Mouse (Mus musculus) forebrain, embryonic 10.5 days (tissue): Measurements from ENCODE around the gene Adarb2. TPM values are rescaled to one million over a fixed set of nuclear protein-coding genes. Genes with fewer than 3 reads are reported as not detected.
A peak's percentile ranks its signal among the peaks of the same experiment; 100 is the strongest.

Experiments
- DNase-seq: peaks from one replicate; pipeline ENCODE4 v3.0.0-alpha.2; 2017; ENCODE audit warnings: low spot score; ENCODE audit errors: extremely low spot score
- H3K27ac ChIP-seq: fragments of 300-500 bp; sonication (generic); 2 replicates; pipeline ENCODE4 v1.5.1; 2016; ENCODE audit warnings: mild to moderate bottlenecking
- H3K27me3 ChIP-seq: fragments of 300-500 bp; sonication (generic); 2 replicates; pipeline ENCODE4 v1.6.1; 2016; ENCODE audit warnings: mild to moderate bottlenecking; ENCODE audit not compliant: poor library complexity, severe bottlenecking
- H3K36me3 ChIP-seq: fragments of 300-500 bp; sonication (generic); replicated peaks from 2 replicates; pipeline ENCODE4 v1.6.1; 2016; ENCODE audit warnings: mild to moderate bottlenecking, moderate library complexity
- H3K4me1 ChIP-seq: fragments of 300-500 bp; sonication (generic); 2 replicates; pipeline ENCODE4 v1.6.1; 2016
- H3K4me3 ChIP-seq: fragments of 300-500 bp; sonication (generic); 2 replicates; pipeline ENCODE4 v1.5.1; 2016; ENCODE audit warnings: mild to moderate bottlenecking, moderate library complexity
- H3K9me3 ChIP-seq: fragments of 300-500 bp; sonication (generic); 2 replicates; pipeline ENCODE4 v1.6.1; 2016; ENCODE audit warnings: mild to moderate bottlenecking, moderate library complexity
- WGBS: fragments of 180-500 bp; shearing (Covaris S2); methylation state at CpG from one replicate; pipeline ENCODE4 v1.1.7; 2016; 5-methylcytosine and 5-hydroxymethylcytosine counted together
- polyA plus RNA-seq: library from polyadenylated mRNA; unstranded; fragments of >200 nt; fragmentation: Nextera tagmentation; extraction: Ambion mirVana; gene quantifications from 2 replicates; pipeline ENCODE4 v1.2.1, GENCODE M21; 2016

Adarb2 gene
- polyA plus RNA-seq, 1 experiment from 2014 or later: 2.3 TPM

DNA sequence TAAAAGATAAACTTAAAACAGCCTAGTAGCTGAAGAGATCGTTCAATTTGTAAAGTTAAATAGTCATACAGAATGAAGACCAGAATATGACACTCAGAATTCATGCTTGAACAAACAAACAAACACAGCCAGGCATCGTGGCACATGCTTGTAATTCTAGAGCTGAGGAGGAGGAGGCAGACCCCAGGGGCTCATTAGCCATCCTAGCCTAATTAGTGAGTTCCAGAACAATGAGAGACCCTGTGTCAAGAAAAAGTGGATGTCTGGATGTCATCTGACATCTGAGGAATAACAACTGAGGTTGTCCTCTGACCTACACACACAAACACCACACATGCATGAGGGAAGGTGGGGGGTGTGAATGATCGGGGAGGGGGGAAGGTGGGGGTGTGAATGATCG, 498.3 kb downstream of the Adarb2 start:
- DNase-seq: no peak
- H3K27me3 ChIP-seq: no peaks in the 10 kb centered on the region
- 63% methylated on average over 4 of the region's 4 CpGs for WGBS
- H3K4me3 ChIP-seq: no peak overlapping the region
- H3K4me1 ChIP-seq: peaks cover 9% of the 10 kb centered on the region; the same call in 1 of the 2 replicates
- H3K9me3 ChIP-seq: no peaks in the 10 kb centered on the region
- no peak overlapping the region for H3K27ac ChIP-seq
- H3K36me3 ChIP-seq: no peaks in the 10 kb centered on the region

DNA sequence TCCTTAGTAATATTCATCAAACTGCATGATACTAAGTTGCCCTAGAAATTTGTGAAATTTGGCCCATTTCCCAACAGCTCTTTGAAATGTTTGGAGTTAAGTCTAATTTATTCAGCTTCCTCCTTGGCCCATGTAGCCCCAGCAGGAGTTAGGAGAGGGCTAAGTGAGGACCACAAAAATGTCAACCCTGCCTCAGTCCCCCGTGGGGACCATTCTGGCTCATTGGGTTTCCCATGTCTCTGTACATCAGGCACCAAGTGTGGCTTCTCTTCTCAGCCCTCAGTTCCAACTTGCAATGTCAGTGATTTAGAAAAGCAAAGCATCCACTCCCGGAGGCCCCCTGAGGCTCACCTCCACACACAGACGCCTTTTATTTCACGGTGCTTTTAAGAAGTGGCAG, 502.6 kb downstream of the Adarb2 start:
- no peaks in the 10 kb centered on the region for H3K36me3 ChIP-seq
- H3K27ac ChIP-seq: no peak overlapping the region
- H3K4me1 ChIP-seq: peaks cover 9% of the 10 kb centered on the region; the same call in 1 of the 2 replicates
- WGBS: 58% methylated on average over 4 of the region's 4 CpGs
- H3K4me3 ChIP-seq: no peak overlapping the region
- no peak for DNase-seq
- H3K9me3 ChIP-seq: no peaks in the 10 kb centered on the region
- no peaks in the 10 kb centered on the region for H3K27me3 ChIP-seq

DNA sequence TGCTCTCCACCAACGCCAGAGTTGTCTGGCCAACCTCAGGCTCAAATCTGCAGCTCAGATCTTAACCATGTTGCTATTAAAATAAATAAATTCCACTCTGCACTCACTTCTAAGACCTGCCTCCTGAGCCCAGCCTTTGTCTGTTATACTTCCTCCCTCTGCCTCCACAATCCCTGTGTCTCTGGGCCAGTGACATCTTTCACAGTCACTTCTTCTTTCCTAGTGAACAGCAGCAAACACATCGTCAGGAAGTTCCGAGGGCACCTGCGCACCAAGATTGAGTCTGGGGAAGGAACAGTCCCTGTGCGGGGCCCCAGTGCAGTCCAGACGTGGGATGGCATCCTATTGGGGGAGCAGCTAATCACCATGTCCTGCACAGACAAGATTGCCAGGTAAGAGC, 510.7 kb downstream of the Adarb2 start:
- no peaks in the 10 kb centered on the region for H3K36me3 ChIP-seq
- H3K27ac ChIP-seq: no peak overlapping the region
- no peaks in the 10 kb centered on the region for H3K4me1 ChIP-seq
- no peaks in the 10 kb centered on the region for H3K27me3 ChIP-seq
- H3K4me3 ChIP-seq: no peak overlapping the region
- 92% methylated on average over 6 of the region's 6 CpGs for WGBS
- H3K9me3 ChIP-seq: no peaks in the 10 kb centered on the region
- DNase-seq: no peak

DNA sequence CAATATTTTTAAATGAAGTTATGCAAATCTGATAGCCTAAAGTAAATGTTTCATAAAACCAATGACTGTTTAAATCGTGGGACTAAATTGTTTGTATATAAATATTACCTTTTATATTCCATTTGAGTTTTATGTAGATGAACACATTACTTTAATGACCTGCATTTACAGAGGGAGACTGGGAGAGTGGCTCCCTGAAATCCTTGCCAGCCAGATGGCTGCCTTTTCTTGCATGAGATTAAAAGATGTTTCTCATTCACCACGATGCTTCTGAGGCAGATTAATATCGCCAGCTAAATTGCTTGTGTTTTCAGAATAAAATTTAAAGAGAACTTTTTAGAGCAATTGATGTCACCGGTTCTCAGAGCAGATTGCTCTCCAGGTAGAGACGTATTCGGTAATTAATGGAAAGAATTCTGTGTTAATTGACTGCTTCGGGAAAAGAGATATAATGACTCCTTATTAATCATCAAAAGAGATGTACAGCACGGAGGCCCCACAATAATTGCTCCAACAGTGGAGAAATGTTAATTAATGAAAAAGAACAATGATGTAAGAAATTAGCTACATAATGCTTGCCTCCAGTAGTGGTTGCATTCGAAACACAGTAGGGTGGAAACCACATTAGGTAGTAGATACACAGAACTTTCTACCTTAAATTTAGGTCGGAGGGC, 527.4 kb downstream of the Adarb2 start:
- Histone ChIP-seq H3K36me3 (no peaks in the 10 kb centered on the region), H3K4me3 (no peak overlapping the region), H3K4me1 (no peaks in the 10 kb centered on the region), H3K27me3 (no peaks in the 10 kb centered on the region), H3K9me3 (0 out of 2 replicates have a peak, but pooled peaks cover 3% of the 10 kb centered on the region), H3K27ac (no peak overlapping the region)
- no peak for DNase-seq
- 85% methylated on average over 10 of the region's 10 CpGs for WGBS

DNA sequence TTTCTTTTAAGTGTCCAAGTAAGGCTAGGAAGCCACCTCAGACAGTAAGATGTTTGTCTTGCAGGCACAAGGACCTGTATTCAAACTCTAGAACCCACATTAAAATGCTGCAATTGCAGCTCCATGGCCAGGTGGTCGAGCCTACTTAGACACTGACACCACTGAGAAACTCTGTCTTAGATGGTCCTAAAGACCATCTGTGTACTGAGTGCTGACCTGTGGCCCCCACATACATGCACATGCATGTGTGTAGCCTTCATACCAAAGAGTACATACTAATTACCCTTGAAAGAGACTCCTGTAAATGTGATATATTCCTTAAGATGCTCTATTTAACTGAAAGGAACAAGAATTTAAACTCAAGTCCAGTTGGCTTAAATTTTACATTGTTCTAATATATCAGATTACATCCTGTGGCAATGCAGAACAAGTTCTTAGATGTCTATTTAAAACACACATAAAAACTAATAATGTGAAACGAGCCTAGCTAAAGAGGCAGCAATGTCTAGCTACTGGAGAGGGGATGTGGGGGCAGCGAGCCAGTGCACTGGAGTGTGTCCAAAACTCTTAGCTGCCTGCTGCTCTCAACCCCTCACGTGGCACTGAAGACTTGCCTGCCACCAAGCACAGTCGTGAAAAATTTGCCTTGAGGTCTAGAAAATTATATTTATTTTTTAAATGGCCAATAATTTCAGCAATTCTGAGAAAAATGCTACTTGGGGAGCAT, 534.6 kb downstream of the Adarb2 start:
- no peak for DNase-seq
- no peaks in the 10 kb centered on the region for H3K27me3 ChIP-seq
- no peaks in the 10 kb centered on the region for H3K4me1 ChIP-seq
- no peaks in the 10 kb centered on the region for H3K36me3 ChIP-seq
- 76% methylated on average over 5 of the region's 5 CpGs for WGBS
- no peak overlapping the region for H3K4me3 ChIP-seq
- no peaks in the 10 kb centered on the region for H3K9me3 ChIP-seq
- H3K27ac ChIP-seq: no peak overlapping the region

DNA sequence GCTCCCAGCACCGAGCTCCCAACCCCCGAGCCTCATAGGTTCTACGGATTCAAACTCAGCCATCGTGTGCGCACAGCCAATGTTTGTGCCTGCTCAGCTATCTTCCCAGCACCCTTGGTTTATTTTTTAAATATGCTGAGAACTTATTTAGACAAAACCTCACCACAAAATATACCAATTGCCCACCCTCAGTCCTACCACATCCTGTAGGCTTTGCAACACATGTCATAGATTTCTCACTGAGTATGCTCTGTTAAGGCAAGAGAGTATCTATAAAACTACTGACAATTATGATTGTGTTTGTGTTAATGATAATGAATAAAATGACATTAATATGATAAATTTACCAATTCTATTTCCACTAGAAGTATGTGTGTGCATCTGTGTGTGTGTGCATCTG, 540.1 kb downstream of the Adarb2 start:
- no peaks in the 10 kb centered on the region for H3K4me1 ChIP-seq
- no peaks in the 10 kb centered on the region for H3K36me3 ChIP-seq
- H3K4me3 ChIP-seq: no peak overlapping the region
- H3K9me3 ChIP-seq: no peaks in the 10 kb centered on the region
- no peak overlapping the region for H3K27ac ChIP-seq
- no peaks in the 10 kb centered on the region for H3K27me3 ChIP-seq
- no peak for DNase-seq
- WGBS: 88% methylated on average over 5 of the region's 5 CpGs

DNA sequence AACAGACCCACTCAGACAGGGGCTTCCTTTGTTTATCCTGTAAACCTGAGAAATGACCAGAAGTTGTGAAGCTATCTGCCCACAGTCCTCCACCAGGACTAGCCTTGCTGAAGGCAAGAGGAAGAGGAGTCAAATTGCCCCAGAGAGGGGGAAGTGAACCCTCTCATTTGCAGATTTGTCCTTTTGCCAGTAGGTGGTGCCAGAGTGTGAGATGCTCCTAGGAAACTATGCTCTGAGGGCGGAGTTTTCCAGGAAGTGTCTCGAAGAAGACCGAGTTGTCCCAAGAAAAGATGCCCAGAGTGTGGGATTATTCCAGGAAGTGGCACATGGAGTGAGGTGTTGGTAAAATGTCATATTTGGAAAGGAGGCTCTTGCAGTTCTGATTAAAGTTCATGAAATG, 541.9 kb downstream of the Adarb2 start:
- H3K27ac ChIP-seq: no peak overlapping the region
- no peaks in the 10 kb centered on the region for H3K4me1 ChIP-seq
- H3K36me3 ChIP-seq: no peaks in the 10 kb centered on the region
- no peak overlapping the region for H3K4me3 ChIP-seq
- no peaks in the 10 kb centered on the region for H3K27me3 ChIP-seq
- 66% methylated on average over 3 of the region's 3 CpGs for WGBS
- DNase-seq: no peak
- no peaks in the 10 kb centered on the region for H3K9me3 ChIP-seq

DNA sequence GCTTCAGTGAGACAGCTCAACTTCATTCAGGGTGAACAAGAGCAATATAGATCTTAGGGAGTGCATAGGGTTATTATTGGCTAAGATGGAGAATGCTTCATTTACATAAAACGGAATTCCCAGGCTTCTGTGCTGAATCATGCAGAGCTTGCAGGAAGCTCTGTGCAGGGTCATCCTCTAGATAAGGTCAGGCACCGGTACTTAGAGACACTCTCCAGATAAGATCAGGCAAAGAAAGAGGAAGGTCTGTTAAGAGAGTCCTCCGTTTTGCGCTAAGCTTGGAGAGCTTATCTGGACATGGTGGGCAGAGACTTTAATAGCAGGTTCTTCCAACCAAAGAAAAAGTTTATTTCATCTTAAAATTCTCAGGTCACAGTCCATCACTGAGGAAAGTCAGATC, 542.9 kb downstream of the Adarb2 start:
- DNase-seq: no peak
- no peaks in the 10 kb centered on the region for H3K27me3 ChIP-seq
- WGBS: 88% methylated on average over 4 of the region's 4 CpGs
- H3K27ac ChIP-seq: no peak overlapping the region
- H3K36me3 ChIP-seq: no peaks in the 10 kb centered on the region
- H3K9me3 ChIP-seq: no peaks in the 10 kb centered on the region
- no peak overlapping the region for H3K4me3 ChIP-seq
- no peaks in the 10 kb centered on the region for H3K4me1 ChIP-seq

DNA sequence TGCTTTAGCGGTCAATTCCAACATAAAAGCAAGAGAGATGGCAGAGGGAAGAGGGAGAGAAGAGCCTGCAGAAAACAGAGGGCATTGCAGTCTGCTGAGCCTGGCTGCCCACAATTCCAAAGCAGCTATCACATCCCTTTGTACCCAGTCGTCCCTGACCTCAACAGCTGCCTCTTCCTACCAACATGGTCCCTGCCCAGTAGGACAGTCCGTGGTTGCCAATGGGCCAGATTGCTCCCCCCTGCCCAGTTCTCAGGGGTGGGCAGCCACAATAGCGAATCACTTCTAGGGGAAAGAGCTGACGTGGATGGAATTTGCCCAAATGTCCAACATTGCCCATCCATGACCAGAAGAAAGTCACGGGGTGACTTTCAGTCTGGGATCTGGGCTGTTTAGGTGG, 546.8 kb downstream of the Adarb2 start:
- H3K27ac ChIP-seq: no peak overlapping the region
- no peak overlapping the region for H3K4me3 ChIP-seq
- no peak for DNase-seq
- H3K36me3 ChIP-seq: no peaks in the 10 kb centered on the region
- no peaks in the 10 kb centered on the region for H3K27me3 ChIP-seq
- peaks cover 3% of the 10 kb centered on the region; the same call in 1 of the 2 replicates for H3K9me3 ChIP-seq
- no peaks in the 10 kb centered on the region for H3K4me1 ChIP-seq
- 88% methylated on average over 6 of the region's 6 CpGs for WGBS

DNA sequence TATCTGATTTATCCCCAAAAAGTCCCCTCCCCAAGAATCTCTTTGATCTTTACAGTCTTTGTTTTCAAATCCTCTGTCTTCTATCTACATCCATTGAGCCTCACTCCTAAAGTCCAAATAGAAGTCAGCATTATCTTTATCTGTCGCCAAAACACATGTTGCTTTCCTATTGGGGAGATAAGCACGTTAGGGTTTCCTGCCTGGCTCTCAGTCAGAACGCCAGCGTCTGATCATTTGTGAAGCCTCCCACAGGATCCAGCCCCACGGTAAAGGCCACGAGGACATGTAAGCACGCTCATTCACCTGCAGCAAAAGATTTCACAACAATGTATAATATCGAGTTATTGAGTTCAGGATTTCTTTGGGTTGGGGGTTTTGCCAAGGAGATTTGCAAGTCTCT, 558.3 kb downstream of the Adarb2 start:
- H3K9me3 ChIP-seq: no peaks in the 10 kb centered on the region
- whole genome bisulfite sequencing: 68% methylated on average over 8 of the region's 8 CpGs

DNA sequence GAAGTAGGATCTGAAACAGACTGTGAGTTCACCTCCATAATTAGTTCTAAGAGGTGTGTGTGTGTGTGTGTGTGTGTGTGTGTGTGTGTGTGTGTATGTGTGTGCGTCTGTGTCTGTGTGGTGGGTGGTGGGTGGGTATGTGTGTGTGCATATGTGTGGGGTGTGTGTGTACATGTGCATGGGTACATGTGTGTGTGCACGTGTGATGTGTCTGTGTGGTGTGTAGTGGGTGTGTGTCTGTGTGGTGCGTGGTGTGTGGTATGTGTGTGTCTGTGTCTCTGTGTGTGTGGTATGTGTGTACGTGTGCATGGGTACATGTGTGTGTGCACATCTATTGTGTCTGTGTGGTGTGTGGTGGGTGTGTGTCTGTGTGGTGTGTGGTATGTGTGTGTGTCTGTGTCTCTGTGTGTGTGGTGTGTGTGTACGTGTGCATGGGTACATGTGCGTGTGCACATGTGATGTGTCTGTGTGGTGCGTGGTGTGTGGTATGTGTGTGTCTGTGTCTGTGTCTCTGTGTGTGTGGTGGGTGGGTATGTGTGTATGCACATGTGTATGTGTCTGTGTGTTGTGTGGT, 567.1 kb downstream of the Adarb2 start:
- Histone ChIP-seq H3K4me3 (no peak overlapping the region), H3K27me3 (no peaks in the 10 kb centered on the region), H3K36me3 (no peaks in the 10 kb centered on the region), H3K4me1 (peaks cover 3% of the 10 kb centered on the region; the same call in 1 of the 2 replicates), H3K27ac (no peak overlapping the region), H3K9me3 (peaks cover 4% of the 10 kb centered on the region; the same call in 1 of the 2 replicates)
- WGBS: 95% methylated on average over 7 of the region's 7 CpGs
- DNase-seq: no peak

More for the DNA sequence above, 558.3 kb downstream of the Adarb2 start:
- Histone ChIP-seq H3K4me1 (no peaks in the 10 kb centered on the region), H3K27me3 (no peaks in the 10 kb centered on the region), H3K36me3 (no peaks in the 10 kb centered on the region), H3K4me3 (no peak overlapping the region), H3K27ac (no peak overlapping the region)
- no peak for DNase-seq

DNA sequence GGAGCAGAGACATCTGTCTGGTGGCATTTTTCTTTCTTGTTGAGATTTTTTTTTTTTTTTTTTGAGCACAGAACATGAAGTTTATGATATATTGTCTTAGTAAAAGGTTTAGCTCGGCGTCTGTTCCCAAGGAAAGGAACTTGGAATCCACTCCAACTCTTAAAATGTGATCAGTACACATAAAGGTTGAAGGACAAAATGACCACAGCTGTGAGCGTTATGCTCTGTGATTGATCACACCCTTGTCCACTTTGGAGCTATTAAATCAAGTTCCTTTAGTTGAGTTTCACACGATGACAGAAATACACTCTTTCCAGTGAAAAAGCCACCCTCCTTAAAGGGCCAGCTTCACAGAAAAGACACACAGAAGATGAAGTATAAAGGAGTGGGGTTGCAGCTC, 568.0 kb downstream of the Adarb2 start:
- Histone ChIP-seq H3K27me3 (no peaks in the 10 kb centered on the region), H3K9me3 (peaks cover 4% of the 10 kb centered on the region; the same call in 1 of the 2 replicates), H3K4me3 (no peak overlapping the region), H3K4me1 (peaks cover 6% of the 10 kb centered on the region; the same call in 1 of the 2 replicates), H3K27ac (no peak overlapping the region), H3K36me3 (no peaks in the 10 kb centered on the region)
- 88% methylated on average over 4 of the region's 4 CpGs for WGBS
- no peak for DNase-seq

DNA sequence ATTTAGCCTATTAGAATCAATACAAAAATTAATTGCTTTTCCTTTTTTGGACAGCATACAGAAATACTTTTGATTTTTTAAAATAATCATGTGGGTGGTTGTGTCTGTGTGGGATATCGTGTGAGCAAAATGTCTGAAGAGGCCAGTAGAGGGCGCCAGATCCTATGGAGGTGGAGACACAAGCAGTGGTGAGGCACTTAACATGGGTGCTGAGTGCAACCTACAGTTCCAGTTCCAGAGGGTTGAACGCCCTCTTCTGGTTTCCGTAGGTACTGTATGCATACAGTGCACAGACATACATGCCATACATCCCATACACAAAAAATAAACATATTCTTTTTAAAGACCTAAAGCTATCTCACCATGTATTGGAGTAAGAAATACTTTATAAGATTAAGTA, 577.8 kb downstream of the Adarb2 start:
- no peaks in the 10 kb centered on the region for H3K36me3 ChIP-seq
- peak; percentile 37 for DNase-seq
- no peaks in the 10 kb centered on the region for H3K27me3 ChIP-seq
- no peak overlapping the region for H3K27ac ChIP-seq
- no peaks in the 10 kb centered on the region for H3K9me3 ChIP-seq
- no peak overlapping the region for H3K4me3 ChIP-seq
- 53% methylated on average over 4 of the region's 4 CpGs for WGBS
- H3K4me1 ChIP-seq: peaks cover 4% of the 10 kb centered on the region
